ENCODE assay signal across 31 mouse cellular contexts in the genomic region with DNA sequence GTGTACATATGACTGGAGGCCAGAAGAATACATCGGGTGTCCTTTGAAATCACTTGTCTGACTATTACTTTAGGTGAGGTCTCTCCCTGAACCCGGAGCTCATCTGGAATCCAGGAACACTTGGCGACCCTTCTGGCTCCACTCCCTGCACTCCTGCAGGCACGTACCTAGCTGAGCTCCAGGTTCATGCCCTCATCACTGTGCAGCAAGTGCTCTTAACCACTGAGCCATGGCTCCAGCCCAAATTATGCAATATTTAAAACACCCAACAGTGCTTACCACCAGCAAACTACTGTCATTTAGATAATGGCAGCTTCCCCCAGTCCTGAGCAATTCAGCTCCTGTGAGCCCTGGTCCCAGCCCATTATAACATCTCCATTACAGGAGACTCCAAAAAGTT. TPM values are rescaled to one million over a fixed set of nuclear protein-coding genes. Genes with fewer than 3 reads are reported as not detected.
"Had no signal": no experiment of that assay in that cellular context is flagged by ENCODE, and none has a peak within 500 bp of the region (broad histone marks: within the 10 kb centered on the region; RNA-seq: fewer than 3 reads in every experiment).

No protein-coding gene starts in this region.

- H3K36me3 ChIP-seq: heart, embryonic 13.5 days; heart, embryonic 15.5 days; hindbrain, embryonic 10.5 days; hindbrain, embryonic 12.5 days; intestine, embryonic 15.5 days; limb, embryonic 10.5 days; limb, embryonic 12.5 days had no signal

- H3K9me3 ChIP-seq: heart, embryonic 13.5 days; heart, embryonic 15.5 days; hindbrain, embryonic 10.5 days; hindbrain, embryonic 12.5 days; intestine, embryonic 15.5 days; limb, embryonic 10.5 days; limb, embryonic 12.5 days had no signal

- ATAC-seq: hindbrain, embryonic 16.5 days; inflammation-experienced regulatory T-cells, adult 6 months; intestine, embryonic 15.5 days; intestine, postnatal 0 days had no signal

- DNase-seq: gastrocnemius, adult 2 months; gastrocnemius, postnatal 10 days; gastrocnemius, postnatal 25 days; heart, adult 11 months; heart, adult 2 months; heart, postnatal 4 days; kidney, adult 18-20 months; kidney, adult 8-10 months; kidney, postnatal 10 days; kidney, postnatal 25 days; kidney, postnatal 4 days; liver had no signal

- H3K4me2 ChIP-seq: heart, embryonic 11.5 days; heart, embryonic 13.5 days; heart, embryonic 15.5 days; hindbrain, embryonic 12.5 days; hindbrain, embryonic 14.5 days; intestine, embryonic 15.5 days; limb, embryonic 12.5 days had no signal

- H3K27me3 ChIP-seq: heart, embryonic 13.5 days; heart, embryonic 15.5 days; hindbrain, embryonic 12.5 days; intestine, embryonic 15.5 days; limb, embryonic 12.5 days had no signal

- H3K9ac ChIP-seq: heart, embryonic 13.5 days; heart, embryonic 15.5 days; hindbrain, embryonic 12.5 days; hindbrain, embryonic 14.5 days; intestine, embryonic 15.5 days; limb, embryonic 12.5 days had no signal

- H3K4me1 ChIP-seq: heart, embryonic 13.5 days; heart, embryonic 15.5 days; hindbrain, embryonic 10.5 days; hindbrain, embryonic 12.5 days; intestine, embryonic 15.5 days; limb, embryonic 10.5 days; limb, embryonic 12.5 days had no signal

- H3K4me3 ChIP-seq: gastrocnemius, adult 2 months; heart, adult 2 months; heart, embryonic 13.5 days; heart, embryonic 15.5 days; hindbrain, embryonic 10.5 days; hindbrain, embryonic 12.5 days; intestine, embryonic 15.5 days; layer of hippocampus, adult 2 months; left cerebral cortex, adult 2 months; limb, embryonic 10.5 days; limb, embryonic 12.5 days had no signal

- H3K27ac ChIP-seq: gastrocnemius, adult 2 months; heart, adult 2 months; heart, embryonic 13.5 days; heart, embryonic 15.5 days; hindbrain, embryonic 10.5 days; hindbrain, embryonic 12.5 days; hindbrain, embryonic 14.5 days; intestine, embryonic 15.5 days; layer of hippocampus, adult 2 months; left cerebral cortex, adult 2 months; limb, embryonic 10.5 days; limb, embryonic 12.5 days had no signal

RNA-seq across cellular contexts. Expression of gene Marco, which starts 4.2 kb away (rescaled TPM):
- total RNA-seq: gastrocnemius, adult 2 months; layer of hippocampus, adult 2 months; layer of hippocampus, postnatal 10 days; layer of hippocampus, postnatal 25 days; left cerebral cortex, adult 2 months; left cerebral cortex, postnatal 14 days; left cerebral cortex, postnatal 36 days had no signal
- polyA plus RNA-seq: frontal cortex, adult 2 months; heart, embryonic 11.5 days; hindbrain, embryonic 10.5 days; hindbrain, embryonic 12.5 days; limb, embryonic 10.5 days; limb, embryonic 12.5 days had no signal
